27 mouse cellular contexts compared by ENCODE assay signal in the genomic region with DNA sequence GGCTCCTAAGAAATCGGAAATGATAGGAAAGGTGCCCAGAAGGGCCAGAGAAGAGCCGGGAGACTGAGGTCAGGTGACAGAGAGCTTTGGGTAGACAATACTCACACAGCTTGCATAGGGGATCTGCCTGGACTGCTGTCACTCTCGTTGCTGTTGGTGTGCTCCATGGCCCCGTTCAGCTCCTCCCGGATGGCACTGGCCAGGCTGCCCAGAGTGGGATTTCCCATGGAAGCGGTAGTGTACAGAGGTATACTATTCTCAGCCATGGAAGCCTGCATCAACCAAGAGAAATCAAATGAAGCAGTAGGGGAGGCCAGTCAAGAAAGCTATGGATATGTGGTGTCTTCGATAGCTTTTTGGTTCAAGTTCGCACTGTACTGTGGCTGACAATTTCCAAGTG.
"Had no signal": no experiment of that assay in that cellular context is flagged by ENCODE, and none has a peak within 500 bp of the region (broad histone marks: within the 10 kb centered on the region; RNA-seq: fewer than 3 reads in every experiment).

No protein-coding gene starts in this region.

- H3K4me1 ChIP-seq: embryonic facial prominence, embryonic 10.5 days; embryonic facial prominence, embryonic 12.5 days; embryonic facial prominence, embryonic 13.5 days; embryonic facial prominence, embryonic 15.5 days had no signal

- H3K27me3 ChIP-seq: embryonic facial prominence, embryonic 12.5 days; embryonic facial prominence, embryonic 13.5 days; embryonic facial prominence, embryonic 15.5 days; forebrain, embryonic 12.5 days; forebrain, embryonic 15.5 days had no signal

- H3K4me3 ChIP-seq: embryonic facial prominence, embryonic 10.5 days; embryonic facial prominence, embryonic 12.5 days; embryonic facial prominence, embryonic 13.5 days; embryonic facial prominence, embryonic 15.5 days; erythroblast, embryonic 14.5 days; forebrain, embryonic 10.5 days; forebrain, embryonic 12.5 days; forebrain, embryonic 13.5 days; forebrain, embryonic 15.5 days; gastrocnemius, adult 2 months had no signal

- ATAC-seq: forebrain, embryonic 13.5 days; forebrain, embryonic 14.5 days; forebrain, embryonic 15.5 days; forebrain, embryonic 16.5 days; forebrain, postnatal 0 days had no signal

- H3K9ac ChIP-seq: embryonic facial prominence, embryonic 12.5 days; embryonic facial prominence, embryonic 13.5 days; embryonic facial prominence, embryonic 15.5 days; forebrain, embryonic 12.5 days; forebrain, embryonic 13.5 days; forebrain, embryonic 15.5 days; forebrain, postnatal 0 days had no signal

- DNase-seq: cerebellum, adult 2 months; cerebellum, adult 8-10 months; cerebellum, adult 9-10 months; cerebellum, adult 9-11 months; cerebellum, postnatal 10 days; cerebellum, postnatal 14 days; cerebellum, postnatal 25 days; cerebellum, postnatal 36 days; embryo, embryonic 11 days; forebrain, postnatal 0 days; gastrocnemius, adult 2 months; gastrocnemius, postnatal 10 days; gastrocnemius, postnatal 14 days; gastrocnemius, postnatal 25 days; gastrocnemius, postnatal 36 days; heart, adult 18-20 months had no signal

- H3K9me3 ChIP-seq: embryonic facial prominence, embryonic 10.5 days; embryonic facial prominence, embryonic 12.5 days; embryonic facial prominence, embryonic 13.5 days; embryonic facial prominence, embryonic 15.5 days; forebrain, embryonic 10.5 days; forebrain, embryonic 12.5 days; forebrain, embryonic 13.5 days; forebrain, embryonic 15.5 days had no signal

- H3K27ac ChIP-seq: embryonic facial prominence, embryonic 10.5 days; embryonic facial prominence, embryonic 12.5 days; embryonic facial prominence, embryonic 13.5 days; embryonic facial prominence, embryonic 15.5 days; forebrain, embryonic 10.5 days; forebrain, embryonic 12.5 days; forebrain, embryonic 13.5 days; forebrain, embryonic 15.5 days; gastrocnemius, adult 2 months had no signal
